Mouse (Mus musculus) MEL (cell line): ENCODE results near the gene Slc1a7.

Source experiments
- CTCF ChIP-seq, 3 experiments: IDR thresholded peaks in 2 of 3; conservative IDR thresholded peaks in 1 of 3; 2 replicates each; pipeline ENCODE4 v1.5.1; 2011 to 2012; ENCODE audit warnings: low read length in 3 of 3, low read depth in 2 of 3, mild to moderate bottlenecking in 2 of 3, improper control_type of control experiment in 1 of 3, inconsistent platforms in 1 of 3, mixed read lengths in 1 of 3, moderate library complexity in 1 of 3; ENCODE audit not compliant: control insufficient read depth in 1 of 3, insufficient read depth in 1 of 3, poor library complexity in 1 of 3, severe bottlenecking in 1 of 3
- ELF1 ChIP-seq: IDR thresholded peaks from 2 replicates; pipeline ENCODE4 v1.6.1; 2014; ENCODE audit warnings: low read depth, mild to moderate bottlenecking, inconsistent platforms, low read length, improper control_type of control experiment, moderate library complexity
- EP300 ChIP-seq, 2 experiments: IDR thresholded peaks; 2 replicates each; pipeline ENCODE4 v1.6.1; 2011; ENCODE audit warnings: improper control_type of control experiment in 2 of 2, low read length in 2 of 2, low read depth in 1 of 2, mild to moderate bottlenecking in 1 of 2
- MXI1 ChIP-seq: IDR thresholded peaks from 2 replicates; pipeline ENCODE4 v1.6.1; 2011; ENCODE audit warnings: mild to moderate bottlenecking, low read depth, low read length, improper control_type of control experiment
- TBP ChIP-seq: IDR thresholded peaks from 2 replicates; pipeline ENCODE4 v1.8.0; 2011; ENCODE audit warnings: low read depth, low read length, improper control_type of control experiment
- ZC3H11A ChIP-seq: IDR thresholded peaks from 2 replicates; pipeline ENCODE4 v1.6.1; 2012; ENCODE audit warnings: low read depth, mild to moderate bottlenecking, inconsistent platforms, low read length, improper control_type of control experiment

DNA sequence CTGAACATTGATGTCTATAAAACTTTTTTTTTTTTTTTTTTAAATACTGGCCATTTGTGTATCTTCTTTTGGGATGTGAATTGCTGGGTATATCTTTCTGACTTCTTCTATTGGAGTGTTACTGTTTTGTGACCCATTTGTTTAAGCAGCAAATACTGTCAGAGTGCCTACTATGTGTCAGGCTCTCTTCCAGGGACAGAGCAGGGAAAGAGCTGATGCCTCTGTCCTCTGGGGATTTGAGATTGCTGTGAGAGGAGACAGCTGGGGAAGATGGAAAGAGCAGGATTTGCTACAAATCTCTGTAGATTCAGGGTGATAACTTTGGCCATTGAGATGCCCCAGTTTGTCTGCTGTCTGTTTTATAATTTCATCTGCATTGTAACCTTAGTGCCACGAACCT lies 31.2 kb downstream of the Slc1a7 start:
- no peak for TF ChIP-seq CTCF (IDR thresholded peaks at IDR 0.05 in 2 of 3, conservative IDR thresholded peaks at IDR 0.05 in 1 of 3; ENCODE audit: control insufficient read depth in 1 of 3, insufficient read depth in 1 of 3, low read depth in 2 of 3, low read length in 3 of 3, poor library complexity in 1 of 3, severe bottlenecking in 1 of 3)
- no peak for TF ChIP-seq EP300 (IDR thresholded peaks at IDR 0.05; ENCODE audit: low read depth in 1 of 2, low read length in 2 of 2)
- no peak for TF ChIP-seq MXI1
- TF ChIP-seq ZC3H11A: no peak
- TF ChIP-seq ELF1: no peak
- TF ChIP-seq TBP: no peak
